Mouse (Mus musculus) liver, postnatal 0 days (tissue): ENCODE data around the gene Spag7.

Experiments
- CTCF ChIP-seq: sonication (generic); IDR thresholded peaks from 2 replicates; pipeline ENCODE4 v1.5.1; 2016; ENCODE audit warnings: antibody characterized with exemption, low read depth
- EP300 ChIP-seq: IDR thresholded peaks from 2 replicates; pipeline ENCODE4 v1.6.1; 2016; ENCODE audit warnings: antibody characterized with exemption, low read depth, mild to moderate bottlenecking

DNA sequence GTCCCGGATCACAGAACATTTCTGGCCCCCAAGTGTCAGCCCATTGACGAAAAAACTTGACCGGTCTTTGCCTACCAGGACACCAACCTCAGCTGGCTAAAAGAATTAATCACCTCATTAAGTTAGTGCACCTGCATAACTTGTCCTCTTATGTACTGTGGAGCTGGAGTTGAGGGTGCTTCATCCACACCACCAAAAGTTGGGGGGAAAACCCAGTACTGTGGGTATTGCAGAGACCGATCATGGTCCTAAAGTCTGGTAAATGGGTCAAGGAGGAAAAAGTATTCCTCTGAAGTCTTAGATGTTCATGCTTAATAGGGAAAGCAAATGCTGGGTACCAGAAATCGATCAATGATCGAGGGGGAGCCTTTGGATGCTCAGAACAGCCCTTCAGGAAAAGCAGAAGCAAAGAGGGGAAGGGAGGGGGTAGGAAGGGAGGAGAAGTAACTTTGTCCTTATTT, 16.3 kb downstream of the Spag7 start:
- no peak for TF ChIP-seq EP300
- no peak for TF ChIP-seq CTCF
